ENCODE assay signal across 27 mouse cellular contexts in genomic region chr2:173041893-173042292, GRCm38 (mm10). TPM values are rescaled to one million over a fixed set of nuclear protein-coding genes. Genes with fewer than 3 reads are reported as not detected.
DNase-seq lines count a peak whose midpoint lies in the region; ATAC-seq and TF ChIP-seq lines count a peak whose summit lies in the region.
"Had no signal": no experiment of that assay in that cellular context is flagged by ENCODE, and none has a peak within 500 bp of the region (broad histone marks: within the 10 kb centered on the region; RNA-seq: fewer than 3 reads in every experiment).

No protein-coding gene starts in this region.

- TF ChIP-seq CTCF in MEL (IDR thresholded peaks at IDR 0.05 in 2 of 3, conservative IDR thresholded peaks at IDR 0.05 in 1 of 3; ENCODE audit: control insufficient read depth in 1 of 3, insufficient read depth in 1 of 3, low read depth in 2 of 3, low read length in 3 of 3, poor library complexity in 1 of 3, severe bottlenecking in 1 of 3) = no peak

- peak; percentile 4; the same call in 1 of the 2 replicates for ATAC-seq in liver, embryonic 13.5 days (ENCODE audit: low read depth)
- ATAC-seq in liver, embryonic 16.5 days (ENCODE audit: low read depth) = 0 out of 2 replicates have a peak, but pooled peaks have one; percentile 1
- ATAC-seq: forebrain, embryonic 13.5 days; forebrain, embryonic 16.5 days had no signal

- peaks cover 15 to 34% of the 10 kb centered on the region in 2 experiments for H3K4me1 ChIP-seq in MEL (ENCODE audit: control insufficient read depth in 1 of 2, insufficient read depth in 2 of 2, low read length in 2 of 2)
- peaks cover 29% of the 10 kb centered on the region for H3K4me1 ChIP-seq in embryonic facial prominence, embryonic 10.5 days
- peaks cover 96% of the 10 kb centered on the region for H3K4me1 ChIP-seq in liver, embryonic 13.5 days (replicated peaks)
- peaks cover 88% of the 10 kb centered on the region for H3K4me1 ChIP-seq in liver, embryonic 16.5 days (ENCODE audit: control insufficient read depth, low read depth, low read length)
- H3K4me1 ChIP-seq in limb, embryonic 10.5 days = peaks cover 22% of the 10 kb centered on the region
- H3K4me1 ChIP-seq: forebrain, embryonic 13.5 days had no signal

- TF ChIP-seq RAD21 in MEL (IDR thresholded peaks at IDR 0.05; ENCODE audit: low read depth, low read length) = no peak

- no peaks in the 10 kb centered on the region for H3K9me3 ChIP-seq in MEL (replicated peaks; ENCODE audit: insufficient read depth, low read length)
- no peaks in the 10 kb centered on the region for H3K9me3 ChIP-seq in embryonic facial prominence, embryonic 10.5 days
- H3K9me3 ChIP-seq in liver, embryonic 13.5 days (replicated peaks) = no peaks in the 10 kb centered on the region
- H3K9me3 ChIP-seq in liver, embryonic 16.5 days (replicated peaks; ENCODE audit: control insufficient read depth, low read length) = no peaks in the 10 kb centered on the region
- H3K9me3 ChIP-seq in limb, embryonic 10.5 days (replicated peaks) = no peaks in the 10 kb centered on the region
- H3K9me3 ChIP-seq: embryonic facial prominence, embryonic 13.5 days; forebrain, embryonic 10.5 days; forebrain, embryonic 13.5 days; heart, embryonic 12.5 days; heart, embryonic 15.5 days; hindbrain, embryonic 10.5 days had no signal

- no peak overlapping the region for H3K4me3 ChIP-seq in MEL (ENCODE audit: control insufficient read depth in 1 of 2, insufficient read depth in 1 of 2, low read depth in 2 of 2, low read length in 2 of 2)
- no peak overlapping the region for H3K4me3 ChIP-seq in embryonic facial prominence, embryonic 10.5 days
- H3K4me3 ChIP-seq in liver, embryonic 13.5 days (replicated peaks) = no peak overlapping the region
- no peak overlapping the region for H3K4me3 ChIP-seq in liver, embryonic 16.5 days (ENCODE audit: low read depth, low read length)
- H3K4me3 ChIP-seq in limb, embryonic 10.5 days = no peak overlapping the region
- H3K4me3 ChIP-seq: embryonic facial prominence, embryonic 13.5 days; forebrain, embryonic 10.5 days; forebrain, embryonic 13.5 days; heart, embryonic 12.5 days; heart, embryonic 15.5 days; hindbrain, embryonic 10.5 days had no signal

- TF ChIP-seq POLR2A in MEL (IDR thresholded peaks at IDR 0.05; ENCODE audit: control insufficient read depth in 1 of 2, insufficient read depth in 1 of 2, low read depth in 1 of 2, low read length in 2 of 2, poor library complexity in 1 of 2) = no peak

- TF ChIP-seq EP300 in MEL (IDR thresholded peaks at IDR 0.05; ENCODE audit: low read depth in 1 of 2, low read length in 2 of 2) = peak in 1 of 2 experiments; percentile 52; a peak in 3 of 4 replicates

- 80% methylated on average over 1 of the region's 1 CpGs for WGBS in embryonic facial prominence, embryonic 10.5 days
- WGBS in liver, embryonic 13.5 days (ENCODE audit: insufficient replicate concordance) = 14% methylated on average over 1 of the region's 1 CpGs
- WGBS in liver, embryonic 16.5 days (ENCODE audit: insufficient replicate concordance) = 21% methylated on average over 1 of the region's 1 CpGs
- WGBS in limb, embryonic 10.5 days = 89% methylated on average over 1 of the region's 1 CpGs

- no peak overlapping the region for H3K4me2 ChIP-seq in liver, embryonic 13.5 days
- H3K4me2 ChIP-seq in liver, embryonic 16.5 days (ENCODE audit: low read depth, low read length) = no peak overlapping the region
- H3K4me2 ChIP-seq: embryonic facial prominence, embryonic 13.5 days; forebrain, embryonic 13.5 days; heart, embryonic 12.5 days; heart, embryonic 15.5 days; hindbrain, embryonic 14.5 days had no signal

- no peak overlapping the region for H3K9ac ChIP-seq in MEL (ENCODE audit: control insufficient read depth, low read depth, low read length, poor library complexity, severe bottlenecking)
- peak overlapping the region; percentile 30; the same call in 1 of the 2 replicates for H3K9ac ChIP-seq in liver, embryonic 13.5 days
- H3K9ac ChIP-seq in liver, embryonic 16.5 days (ENCODE audit: low read depth, low read length) = no peak overlapping the region
- H3K9ac ChIP-seq: embryonic facial prominence, embryonic 13.5 days; forebrain, embryonic 13.5 days; heart, embryonic 12.5 days; heart, embryonic 15.5 days; hindbrain, embryonic 14.5 days had no signal

- DNase-seq in MEL (ENCODE audit: low read depth, low spot score) = peak; percentile 40
- DNase-seq in embryonic facial prominence, embryonic 10.5 days (ENCODE audit: low spot score) = no peak
- DNase-seq in liver, embryonic 13.5 days = no peak
- no peak for DNase-seq in lung, postnatal 4 days
- no peak for DNase-seq in cerebellum, adult 11-12 months
- no peak for DNase-seq in limb, embryonic 10.5 days (ENCODE audit: low spot score)
- no peak for DNase-seq in right cerebral cortex, adult 18-20 months
- DNase-seq: adrenal gland, postnatal 10 days; adrenal gland, postnatal 36 days; cerebellum, adult 2 months; cerebellum, adult 9-11 months; cerebellum, postnatal 25 days; gastrocnemius, postnatal 10 days; gastrocnemius, postnatal 36 days; heart, postnatal 10 days; heart, postnatal 36 days had no signal

- H3K36me3 ChIP-seq in MEL (ENCODE audit: control insufficient read depth in 1 of 2, insufficient read depth in 2 of 2, low read length in 2 of 2) = peaks cover 0 to 24% of the 10 kb centered on the region in 2 experiments; a peak in 2 of 4 replicates
- no peaks in the 10 kb centered on the region for H3K36me3 ChIP-seq in embryonic facial prominence, embryonic 10.5 days (replicated peaks)
- H3K36me3 ChIP-seq in liver, embryonic 13.5 days = peaks cover 14% of the 10 kb centered on the region
- H3K36me3 ChIP-seq in liver, embryonic 16.5 days (ENCODE audit: control insufficient read depth, insufficient read depth) = no peaks in the 10 kb centered on the region; the same call in 1 of the 2 replicates
- no peaks in the 10 kb centered on the region for H3K36me3 ChIP-seq in limb, embryonic 10.5 days
- H3K36me3 ChIP-seq: embryonic facial prominence, embryonic 13.5 days; forebrain, embryonic 10.5 days; heart, embryonic 12.5 days; heart, embryonic 15.5 days; hindbrain, embryonic 10.5 days had no signal

- H3K27me3 ChIP-seq in MEL (ENCODE audit: control insufficient read depth in 1 of 2, insufficient read depth in 2 of 2, low read length in 2 of 2) = no peaks in the 10 kb centered on the region
- no peaks in the 10 kb centered on the region for H3K27me3 ChIP-seq in embryonic facial prominence, embryonic 10.5 days (replicated peaks; ENCODE audit: low read depth, poor library complexity, severe bottlenecking)
- no peaks in the 10 kb centered on the region for H3K27me3 ChIP-seq in liver, embryonic 13.5 days
- no peaks in the 10 kb centered on the region for H3K27me3 ChIP-seq in liver, embryonic 16.5 days (ENCODE audit: control insufficient read depth, insufficient read depth, low read depth, low read length)
- H3K27me3 ChIP-seq in limb, embryonic 10.5 days (ENCODE audit: low read depth, poor library complexity, severe bottlenecking) = no peaks in the 10 kb centered on the region
- H3K27me3 ChIP-seq: embryonic facial prominence, embryonic 13.5 days; forebrain, embryonic 13.5 days; heart, embryonic 12.5 days; heart, embryonic 15.5 days; Patski had no signal

- no peak overlapping the region for H3K27ac ChIP-seq in MEL (ENCODE audit: control insufficient read depth, low read depth, low read length)
- 0 out of 2 replicates have a peak overlapping the region, but pooled peaks have one; percentile 19 for H3K27ac ChIP-seq in embryonic facial prominence, embryonic 10.5 days (replicated peaks)
- peak overlapping the region; percentile 100 for H3K27ac ChIP-seq in liver, embryonic 13.5 days
- H3K27ac ChIP-seq in liver, embryonic 16.5 days (ENCODE audit: low read length) = peak overlapping the region; percentile 61
- H3K27ac ChIP-seq in limb, embryonic 10.5 days = no peak overlapping the region
- H3K27ac ChIP-seq: embryonic facial prominence, embryonic 13.5 days; forebrain, embryonic 13.5 days; hindbrain, embryonic 10.5 days; hindbrain, embryonic 14.5 days; hindbrain, postnatal 0 days had no signal

- H3K79me2 ChIP-seq in MEL (ENCODE audit: control insufficient read depth, insufficient read depth, low read length, poor library complexity) = no peaks in the 10 kb centered on the region

TF ChIP-seq in MEL, 35 proteins besides CTCF, POLR2A, EP300 and RAD21:
- peak; percentile 41 for TF ChIP-seq TAL1 (IDR thresholded peaks at IDR 0.05; ENCODE audit: low read length)
- peak; percentile 79 for TF ChIP-seq RCOR1 (IDR thresholded peaks at IDR 0.05; ENCODE audit: low read depth, low read length)
- 0 out of 2 replicates have a peak, but pooled peaks have one; percentile 13 for TF ChIP-seq ETS1 (IDR thresholded peaks at IDR 0.05; ENCODE audit: low read depth, low read length)
- TF ChIP-seq MXI1 (IDR thresholded peaks at IDR 0.05; ENCODE audit: low read depth, low read length) = no peak
- TF ChIP-seq TCF12 (IDR thresholded peaks at IDR 0.05; ENCODE audit: low read depth, low read length) = peak; percentile 71
- TF ChIP-seq GATA1 (IDR thresholded peaks at IDR 0.05; ENCODE audit: low read depth, low read length) = peak; percentile 58
- no peak for TF ChIP-seq GABPA (IDR thresholded peaks at IDR 0.05; ENCODE audit: low read depth, low read length)
TF ChIP-seq in MEL: peak in this region for 5.

RNA-seq across cellular contexts. Expression of gene Rbm38, which starts 21.6 kb away (rescaled TPM):
- total RNA-seq in MEL (2012; rRNA removed) = 37.0 and 39.0 TPM in 2 replicates
- polyA plus RNA-seq in MEL (2012; ENCODE audit: insufficient read depth in 1 of 2, insufficient read length in 2 of 2, low read depth in 1 of 2, low replicate concordance in 2 of 2, missing spikeins in 1 of 2) = 100 to 1,000 TPM in 1 of 2 experiments, not detected in 1; 207 TPM
- polyA plus RNA-seq in embryonic facial prominence, embryonic 10.5 days (2016; fragmentation: Nextera tagmentation; extraction: Ambion mirVana) = 85.7 and 95.6 TPM in 2 replicates
- polyA plus RNA-seq in liver, embryonic 13.5 days (2015; fragmentation: Nextera tagmentation; extraction: Ambion mirVana) = 260 and 311 TPM in 2 replicates
- polyA plus RNA-seq in liver, embryonic 16.5 days (2015; fragmentation: Nextera tagmentation; extraction: Ambion mirVana) = 279 and 350 TPM in 2 replicates
- polyA plus RNA-seq in limb, embryonic 10.5 days (2016; fragmentation: Nextera tagmentation; extraction: Ambion mirVana) = 74.1 and 97.5 TPM in 2 replicates

RNA-seq across cellular contexts. Expression of gene Rae1, which starts 42.0 kb away (rescaled TPM):
- 139 and 156 TPM in 2 replicates for total RNA-seq in MEL (2012; rRNA removed)
- 100 to 1,000 TPM in 1 of 2 experiments, not detected in 1; 172 TPM for polyA plus RNA-seq in MEL (2012; ENCODE audit: insufficient read depth in 1 of 2, insufficient read length in 2 of 2, low read depth in 1 of 2, low replicate concordance in 2 of 2, missing spikeins in 1 of 2)
- polyA plus RNA-seq in embryonic facial prominence, embryonic 10.5 days (2016; fragmentation: Nextera tagmentation; extraction: Ambion mirVana) = 176 and 179 TPM in 2 replicates
- 94.5 and 96.8 TPM in 2 replicates for polyA plus RNA-seq in liver, embryonic 13.5 days (2015; fragmentation: Nextera tagmentation; extraction: Ambion mirVana)
- polyA plus RNA-seq in liver, embryonic 16.5 days (2015; fragmentation: Nextera tagmentation; extraction: Ambion mirVana) = 55.2 and 56.6 TPM in 2 replicates
- polyA plus RNA-seq in limb, embryonic 10.5 days (2016; fragmentation: Nextera tagmentation; extraction: Ambion mirVana) = 179 and 196 TPM in 2 replicates

Comparison
In these comparisons a context has a peak if more than half of its experiments do, and no peak if none do; other contexts are left out.
1. H3K27ac ChIP-seq: peak in embryonic facial prominence, embryonic 10.5 days (single experiment), liver, embryonic 13.5 days (single experiment) and liver, embryonic 16.5 days (single experiment); none in MEL (single experiment) and limb, embryonic 10.5 days (single experiment).